Mouse (Mus musculus): Measurements from ENCODE around the gene Ccdc126. TPM values are rescaled to one million over a fixed set of nuclear protein-coding genes. Genes with fewer than 3 reads are reported as not detected.
A peak's percentile ranks its signal among the peaks of the same experiment; 100 is the strongest.
"Not testable (repeated sequence)": the region's sequence is repeated elsewhere in the genome, so short reads cannot be mapped to it uniquely, and the experiment has no call there.

Ccdc126 gene
- total RNA-seq (2021), result 1 to 10 TPM; 1.9 to 2.4 TPM
- long read RNA-seq, experiment 1, partial matches to known transcripts, result 0 of 4 reads
- long read RNA-seq, experiment 1, other reads (novel, unspliced or antisense), result 0 of 4 reads
- long read RNA-seq, experiment 2, transcript Ccdc126-201 (3 exons, 2,351 nt), result major isoform, 5 of 9 reads
- long read RNA-seq, experiment 2, partial matches to known transcripts, result 0 of 9 reads
- long read RNA-seq, experiment 2, other reads (novel, unspliced or antisense), result 4 of 9 reads

DNA sequence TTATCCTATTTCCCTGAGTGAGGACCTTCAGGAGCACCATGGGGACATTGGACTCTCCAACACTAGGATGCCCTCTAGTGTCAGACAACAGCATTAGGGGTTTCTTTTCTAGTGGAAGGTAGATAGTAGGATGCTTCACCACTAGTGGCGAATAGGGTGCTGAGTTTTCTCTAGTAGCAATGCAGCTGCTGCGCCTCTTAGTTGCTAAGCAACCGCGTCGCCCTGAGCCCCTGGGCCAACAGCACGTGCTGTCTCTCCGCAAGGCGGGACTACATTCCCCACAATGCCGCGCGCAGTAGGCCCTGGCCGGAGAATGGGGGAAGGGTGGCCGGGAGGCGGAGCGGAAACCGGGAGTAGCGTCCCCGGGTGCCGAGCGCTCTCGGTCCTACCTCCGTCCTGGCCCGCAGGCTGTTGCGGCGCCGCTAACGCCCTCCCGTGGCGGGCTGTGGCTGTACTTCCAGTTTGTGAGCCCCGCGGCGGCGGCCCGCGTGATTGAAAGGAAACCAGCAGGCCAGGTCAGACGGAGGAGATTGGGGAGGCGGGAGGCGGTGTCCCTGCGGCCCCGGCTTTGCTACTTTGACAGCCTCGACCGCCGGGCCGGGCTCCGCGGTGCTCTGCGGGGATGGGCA is at the start of gene Ccdc126:
Ccdc126 (plus strand) TSS at position 309 of the 629 bp plus-strand sequence.
- peak; percentile 99 for DNase-seq
- TF ChIP-seq CTCF (IDR thresholded peaks at IDR 0.05), result peak; percentile 64
- Histone ChIP-seq H3K27ac (peak within 1 kb of the TSS; percentile 91), H3K4me3 (peak within 1 kb of the TSS; percentile 96)
- intact Hi-C loops (cut with DNase I), result loop anchor here (2.0 to 5.0 kb wide), 4 partner anchors 37 to 102 kb away; partner anchors contain the start of gene Fam221a

DNA sequence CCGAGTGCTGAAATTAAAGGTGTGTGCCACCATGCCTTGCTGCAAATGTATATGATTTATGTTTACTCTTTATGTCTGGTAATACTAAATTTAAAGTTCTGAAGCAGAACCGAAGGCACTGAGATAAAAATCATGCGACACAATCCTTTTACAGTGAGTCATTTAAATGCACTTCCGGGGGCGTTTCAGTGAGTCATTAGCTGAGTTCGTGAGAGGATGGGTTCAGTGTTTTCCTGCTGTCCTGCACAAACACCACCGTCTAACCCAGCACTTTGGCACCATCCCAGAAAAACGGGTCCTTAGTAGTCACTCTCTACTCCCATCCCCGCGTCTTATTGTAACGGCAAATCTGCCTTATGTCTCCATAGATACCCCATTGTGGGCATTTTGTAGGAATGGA is 49.2 kb upstream of the Ccdc126 start:
- TF ChIP-seq CTCF (IDR thresholded peaks at IDR 0.05), result no peak
- Histone ChIP-seq H3K27ac (no peak overlapping the region), H3K4me3 (no peak overlapping the region)
- DNase-seq, result no peak
- intact Hi-C loops (cut with DNase I), result loop anchor here (1.0 to 2.0 kb wide), 2 partner anchors 49 to 128 kb away; partner anchors contain the start of gene Ccdc126

DNA sequence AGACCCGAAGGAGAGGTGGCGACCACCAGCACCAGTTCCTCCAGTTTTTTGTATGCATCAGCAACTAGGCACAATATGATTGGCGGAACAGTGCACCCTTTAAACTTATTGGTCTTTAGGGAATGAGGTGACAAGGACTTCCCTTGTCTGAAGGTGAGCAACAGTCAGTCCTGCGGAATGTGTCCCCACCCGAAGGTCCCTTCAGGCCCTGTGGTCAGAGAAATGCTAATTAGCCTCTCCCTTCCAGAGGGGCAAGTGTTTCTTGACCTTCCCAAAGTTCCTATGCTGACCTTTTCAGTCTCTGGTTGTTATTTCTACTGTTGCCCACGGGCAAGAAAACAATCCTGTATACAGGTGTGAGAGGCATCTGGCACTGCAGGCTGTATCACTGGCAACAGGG is 47.3 kb upstream of the Ccdc126 start:
- intact Hi-C loops (cut with DNase I), result no loop called here
- no peak overlapping the region for H3K27ac ChIP-seq
- DNase-seq, result no peak
- TF ChIP-seq CTCF (IDR thresholded peaks at IDR 0.05), result no peak
- H3K4me3 ChIP-seq, result no peak overlapping the region

DNA sequence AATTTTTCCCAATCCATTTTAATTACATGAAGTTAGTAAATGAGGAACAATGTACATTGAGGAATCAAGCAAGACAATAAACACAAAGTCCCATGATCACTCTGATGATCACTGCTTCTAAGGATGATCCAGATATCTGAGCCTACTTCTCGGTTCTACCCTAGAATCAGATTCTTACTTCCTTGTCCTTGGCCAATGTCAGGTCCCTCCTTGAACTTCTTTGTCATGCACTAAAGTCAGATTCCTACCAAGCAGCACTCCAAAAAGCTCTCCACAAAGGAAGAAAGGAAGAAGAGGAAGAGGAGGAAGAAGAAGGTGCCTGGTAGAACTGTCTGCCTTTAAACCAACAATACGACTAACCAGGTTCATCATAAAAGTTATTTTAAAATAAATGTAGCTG is 46.2 kb upstream of the Ccdc126 start:
- DNase-seq, result no peak
- no peak for TF ChIP-seq CTCF (IDR thresholded peaks at IDR 0.05)
- no peak overlapping the region for H3K27ac ChIP-seq
- no peak overlapping the region for H3K4me3 ChIP-seq
- intact Hi-C loops (cut with DNase I), result no loop called here

DNA sequence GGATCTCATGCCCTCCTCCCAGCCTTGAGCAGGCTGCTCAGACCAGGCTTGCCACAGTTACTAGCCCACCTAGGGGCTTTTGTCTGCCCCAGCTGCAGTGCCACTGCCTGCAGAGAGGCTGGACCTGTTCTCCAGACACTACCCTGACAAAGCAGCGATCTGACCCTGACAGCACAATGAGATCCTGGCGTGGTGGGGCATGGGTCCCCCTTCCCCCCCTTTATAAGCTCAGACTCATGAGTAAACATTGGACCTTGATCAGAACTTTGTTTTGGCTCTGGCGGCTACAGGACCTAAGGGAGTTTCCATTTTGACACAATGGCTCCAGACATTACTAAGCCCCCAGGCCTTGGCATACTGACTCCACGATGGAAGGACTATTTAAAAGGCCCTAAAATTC is 45.1 kb upstream of the Ccdc126 start:
- no peak overlapping the region for H3K4me3 ChIP-seq
- intact Hi-C loops (cut with DNase I), result no loop called here
- no peak for TF ChIP-seq CTCF (IDR thresholded peaks at IDR 0.05)
- H3K27ac ChIP-seq, result no peak overlapping the region
- DNase-seq, result no peak

DNA sequence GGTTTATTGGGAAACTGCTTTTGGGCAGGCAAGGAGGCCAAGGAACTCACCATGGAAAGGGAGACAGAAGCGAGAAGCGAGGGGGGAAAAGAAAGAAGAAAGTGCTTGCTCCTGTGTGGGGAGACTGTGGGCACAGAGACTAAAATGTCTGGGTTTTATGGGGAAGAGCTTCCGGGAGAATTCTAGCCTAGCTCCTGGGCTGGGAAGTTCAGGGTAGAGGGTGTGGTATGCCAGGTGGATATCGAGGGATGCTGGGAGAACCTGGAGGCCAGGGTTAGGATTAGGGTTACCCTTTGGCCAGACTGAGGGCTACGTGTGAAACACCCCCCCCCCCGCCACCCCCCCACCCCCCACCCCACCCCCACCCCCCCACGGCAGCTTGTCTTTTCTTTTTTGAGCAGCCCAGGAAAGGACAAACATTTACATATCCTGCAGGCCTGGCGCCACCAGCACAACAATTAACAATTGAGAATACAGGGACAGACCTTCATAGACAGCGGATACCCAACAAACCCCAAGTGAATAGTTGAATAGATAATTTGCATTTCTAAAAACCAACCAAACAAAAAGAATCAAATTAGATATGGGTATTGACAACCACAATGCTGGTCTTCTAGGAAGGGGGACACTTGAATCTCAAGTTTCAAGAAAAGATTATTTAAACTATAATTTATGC is 44.5 kb upstream of the Ccdc126 start:
- Histone ChIP-seq H3K27ac (no peak overlapping the region), H3K4me3 (no peak overlapping the region)
- TF ChIP-seq CTCF (IDR thresholded peaks at IDR 0.05), result no peak
- intact Hi-C loops (cut with DNase I), result no loop called here
- no peak for DNase-seq

DNA sequence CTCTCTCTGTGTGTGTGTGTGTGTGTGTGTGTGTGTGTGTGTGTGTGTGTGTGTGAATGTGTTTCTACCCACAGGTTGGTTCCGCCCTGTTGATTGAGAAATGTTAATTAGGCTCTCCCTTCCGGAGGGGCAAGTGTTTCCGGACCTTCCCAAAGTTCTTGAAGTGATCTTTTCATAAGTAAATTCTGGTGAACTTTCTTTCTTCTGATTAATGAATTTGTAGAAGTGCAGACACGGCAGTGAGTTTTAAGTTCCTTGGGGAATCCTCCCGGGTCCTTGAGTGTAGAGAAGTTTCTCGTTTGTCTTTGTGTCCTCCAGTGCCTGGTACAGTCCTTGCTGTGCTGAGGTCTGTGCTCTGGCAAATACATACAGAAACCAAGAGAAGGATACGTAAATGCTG is 43.8 kb upstream of the Ccdc126 start:
- DNase-seq, result no peak
- intact Hi-C loops (cut with DNase I), result no loop called here
- no peak for TF ChIP-seq CTCF (IDR thresholded peaks at IDR 0.05)
- Histone ChIP-seq H3K4me3 (no peak overlapping the region), H3K27ac (no peak overlapping the region)

DNA sequence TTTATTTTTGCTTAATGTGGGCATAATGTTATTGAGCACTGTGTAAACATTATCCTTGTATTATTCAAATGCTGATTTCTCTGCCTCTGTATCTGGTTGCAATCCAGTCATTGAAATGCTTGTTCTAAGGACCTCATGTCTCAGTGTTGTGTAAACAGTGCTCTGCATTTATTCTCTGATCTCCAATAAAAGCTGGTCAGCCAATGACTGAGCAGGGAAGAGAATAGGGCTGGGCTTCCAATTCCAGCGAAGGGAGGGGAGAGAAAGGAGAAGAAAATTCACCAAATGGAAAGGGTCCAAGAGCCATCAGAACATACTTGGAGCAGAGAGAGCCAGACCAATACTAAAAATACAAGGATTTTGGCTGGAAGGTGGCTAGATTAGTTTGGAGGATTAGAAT is 38.1 kb upstream of the Ccdc126 start:
- no peak for DNase-seq
- no peak overlapping the region for H3K27ac ChIP-seq
- no peak for TF ChIP-seq CTCF (IDR thresholded peaks at IDR 0.05)
- H3K4me3 ChIP-seq, result no peak overlapping the region
- intact Hi-C loops (cut with DNase I), result loop anchor here (5.0 kb wide), 1 partner anchor 36 kb away; the partner anchor contains the start of gene Ccdc126

DNA sequence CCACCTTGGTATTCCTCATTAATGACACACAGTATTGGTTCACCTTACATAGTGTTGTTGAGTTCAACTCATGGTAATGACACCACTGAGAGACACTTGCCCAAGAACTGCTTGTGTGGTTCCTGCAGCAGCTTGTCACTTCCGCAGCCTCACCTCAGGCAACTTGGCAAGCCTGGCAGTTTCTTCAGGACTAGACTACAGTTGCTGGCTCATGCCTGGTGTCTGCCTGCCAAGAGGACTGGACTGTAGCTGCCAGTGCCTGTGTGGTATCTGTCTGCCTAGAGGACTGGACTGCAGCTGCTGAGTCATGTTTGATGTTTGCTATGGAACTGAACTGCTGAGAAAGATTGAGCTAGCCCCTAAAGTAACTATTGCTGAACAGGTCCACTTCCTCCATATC is 37.0 kb upstream of the Ccdc126 start:
- Histone ChIP-seq H3K4me3 (no peak overlapping the region), H3K27ac (no peak overlapping the region; the same call in 1 of the 2 replicates)
- intact Hi-C loops (cut with DNase I), result loop anchor here (5.0 kb wide), 1 partner anchor 35 kb away; the partner anchor contains the start of gene Ccdc126
- TF ChIP-seq CTCF (IDR thresholded peaks at IDR 0.05), result no peak
- DNase-seq, result peak; percentile 85

DNA sequence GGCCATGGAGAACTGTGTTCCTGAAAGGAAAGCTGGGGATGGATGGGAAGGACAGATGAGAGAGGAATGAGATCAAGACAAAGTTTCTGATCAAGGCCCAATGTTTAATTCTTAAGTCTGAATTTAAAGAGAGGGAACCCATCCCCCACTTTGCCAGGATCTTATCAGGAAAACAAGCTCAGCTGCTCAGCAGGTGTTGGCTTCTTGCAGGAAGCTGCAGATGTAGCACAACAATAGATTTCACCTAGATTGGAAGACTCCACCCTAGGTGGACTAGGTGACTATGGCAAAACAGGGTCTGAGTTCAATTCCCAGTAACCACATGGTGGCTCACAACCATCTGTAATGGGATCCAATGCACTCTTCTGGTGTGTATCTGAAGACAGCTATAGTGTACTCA is 20.8 kb upstream of the Ccdc126 start:
- Histone ChIP-seq H3K27ac (no peak overlapping the region), H3K4me3 (no peak overlapping the region)
- TF ChIP-seq CTCF (IDR thresholded peaks at IDR 0.05), result no peak
- intact Hi-C loops (cut with DNase I), result no loop called here
- no peak for DNase-seq

DNA sequence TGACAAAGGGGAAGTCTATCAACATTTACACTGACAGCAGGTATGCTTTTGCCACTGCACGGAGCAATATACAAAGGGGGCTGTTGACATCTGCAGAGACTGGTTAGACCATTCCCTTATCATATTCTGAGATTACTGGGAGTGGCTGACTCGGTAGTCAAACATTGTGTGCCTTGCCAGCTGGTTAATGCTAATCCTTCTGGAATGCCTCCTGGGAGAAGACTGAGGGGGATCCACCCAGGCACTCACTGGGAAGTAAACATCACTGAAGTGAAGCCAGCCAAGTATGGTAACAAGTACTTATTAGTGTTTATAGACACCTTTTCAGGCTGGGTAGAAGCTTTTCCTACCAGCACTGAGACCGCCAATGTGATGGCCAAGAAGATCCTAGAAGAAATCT is 4.3 kb upstream of the Ccdc126 start:
- DNase-seq, H3K4me3 ChIP-seq, H3K27ac ChIP-seq: not testable (repeated sequence)
- intact Hi-C loops (cut with DNase I), result loop anchor here (5.0 kb wide), 2 partner anchors 33 to 98 kb away; no protein-coding TSS in a partner anchor

DNA sequence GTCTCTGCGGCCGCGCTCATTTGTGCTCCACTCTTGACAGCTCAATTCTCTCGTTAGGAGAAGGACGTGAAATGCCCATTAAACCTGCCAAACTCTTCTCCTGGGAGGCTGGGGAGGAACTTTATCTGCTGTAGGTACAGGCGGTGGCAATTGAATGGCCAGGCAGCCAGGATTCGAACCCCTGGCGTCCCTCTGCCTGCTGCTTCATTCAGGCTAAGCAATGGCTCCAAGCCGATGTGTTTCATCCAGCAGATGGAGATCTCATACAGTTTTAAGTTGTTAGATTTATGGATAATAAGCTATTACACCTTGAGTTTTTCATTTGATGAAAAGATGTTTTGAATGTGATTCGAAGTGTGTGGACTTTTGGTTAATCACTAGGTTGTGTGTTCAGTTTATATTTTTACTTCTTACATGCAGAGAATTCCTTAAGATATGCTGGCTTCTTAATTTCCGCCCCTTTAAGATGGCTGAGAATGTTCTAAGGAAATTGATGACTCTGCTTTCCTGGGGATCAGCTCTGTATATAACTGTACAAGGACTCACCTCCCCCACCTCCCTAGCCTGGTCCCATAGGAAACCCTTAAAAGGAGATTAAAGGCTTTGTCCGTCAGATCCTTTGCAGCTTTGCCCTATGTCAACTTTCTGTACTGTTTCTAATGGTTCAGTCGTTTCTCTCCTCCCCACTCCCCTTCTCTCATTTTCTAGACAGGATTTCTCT is 681 bp downstream of the Ccdc126 start:
- no peak for DNase-seq
- intact Hi-C loops (cut with DNase I), result loop anchor here (2.0 to 5.0 kb wide), 4 partner anchors 37 to 102 kb away; partner anchors contain the start of gene Fam221a
- TF ChIP-seq CTCF (IDR thresholded peaks at IDR 0.05), result no peak
- Histone ChIP-seq H3K4me3 (peak overlapping the region; percentile 96), H3K27ac (peak overlapping the region; percentile 91)
